Mouse (Mus musculus) megakaryocyte-erythroid progenitor cell, adult 5-6 weeks (primary cell): ENCODE results near the gene Hibadh. TPM values are rescaled to one million over a fixed set of nuclear protein-coding genes. Genes with fewer than 3 reads are reported as not detected.

Source experiments
- ATAC-seq: replicated peaks from 2 replicates; pipeline ENCODE4 v1.8.0; 2016; ENCODE audit warnings: mild to moderate bottlenecking, inconsistent platforms; ENCODE audit not compliant: severe bottlenecking, poor library complexity, low FRiP score, low TSS enrichment
- total RNA-seq, 2 experiments: library from RNA; stranded (forward) in 1 of 2; stranded (reverse) in 1 of 2; fragments of 200-1000, 215-1000 nt in 1 of 2; fragments of >200 nt in 1 of 2; fragmentation: Nextera tagmentation in 1 of 2; gene quantifications; 2 replicates each; pipeline ENCODE4 v1.2.3; 2014 to 2017

Gene Hibadh
- total RNA-seq, 2 experiments from 2014 or later, result 58.5 to 72.1 TPM

DNA sequence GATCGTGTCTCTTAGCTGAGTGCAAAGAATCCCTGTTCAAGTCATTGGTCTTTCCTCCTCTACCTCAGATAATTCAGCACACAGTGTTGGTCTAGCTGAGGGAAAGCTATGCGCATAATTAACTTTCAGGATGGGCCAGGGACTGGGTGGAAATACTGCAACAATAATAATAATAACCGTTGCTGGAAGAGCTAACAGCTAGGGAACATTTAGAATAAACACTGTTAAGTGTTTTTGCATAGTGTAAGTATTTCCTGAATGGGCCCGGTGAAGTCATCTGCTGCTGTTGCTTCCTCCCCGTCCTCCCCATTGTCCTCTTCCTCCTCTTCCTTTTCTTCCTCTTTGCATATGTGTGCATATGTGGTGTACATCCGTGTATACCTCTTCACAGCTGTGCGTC, 132.2 kb downstream of the Hibadh start:
- no peak for ATAC-seq

DNA sequence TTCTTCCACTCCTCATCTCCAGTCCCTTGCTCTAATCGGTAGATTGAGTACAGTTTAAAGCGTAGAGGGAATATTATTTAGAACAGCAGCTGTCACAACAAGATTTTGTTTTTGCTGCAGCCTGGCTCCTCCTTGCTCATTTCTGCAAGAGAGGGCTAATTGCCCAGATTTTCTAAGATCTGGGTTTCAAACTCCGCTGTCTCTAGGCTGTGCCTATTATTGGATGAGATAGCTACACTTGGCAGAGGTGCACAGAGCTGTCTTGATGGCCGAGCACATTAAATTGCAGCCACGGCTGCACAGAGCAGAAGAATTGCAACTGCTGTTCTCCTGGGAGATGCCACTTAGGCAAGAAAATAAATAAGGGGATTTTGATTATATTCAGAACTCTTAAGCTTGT, 133.0 kb downstream of the Hibadh start:
- no peak for ATAC-seq

DNA sequence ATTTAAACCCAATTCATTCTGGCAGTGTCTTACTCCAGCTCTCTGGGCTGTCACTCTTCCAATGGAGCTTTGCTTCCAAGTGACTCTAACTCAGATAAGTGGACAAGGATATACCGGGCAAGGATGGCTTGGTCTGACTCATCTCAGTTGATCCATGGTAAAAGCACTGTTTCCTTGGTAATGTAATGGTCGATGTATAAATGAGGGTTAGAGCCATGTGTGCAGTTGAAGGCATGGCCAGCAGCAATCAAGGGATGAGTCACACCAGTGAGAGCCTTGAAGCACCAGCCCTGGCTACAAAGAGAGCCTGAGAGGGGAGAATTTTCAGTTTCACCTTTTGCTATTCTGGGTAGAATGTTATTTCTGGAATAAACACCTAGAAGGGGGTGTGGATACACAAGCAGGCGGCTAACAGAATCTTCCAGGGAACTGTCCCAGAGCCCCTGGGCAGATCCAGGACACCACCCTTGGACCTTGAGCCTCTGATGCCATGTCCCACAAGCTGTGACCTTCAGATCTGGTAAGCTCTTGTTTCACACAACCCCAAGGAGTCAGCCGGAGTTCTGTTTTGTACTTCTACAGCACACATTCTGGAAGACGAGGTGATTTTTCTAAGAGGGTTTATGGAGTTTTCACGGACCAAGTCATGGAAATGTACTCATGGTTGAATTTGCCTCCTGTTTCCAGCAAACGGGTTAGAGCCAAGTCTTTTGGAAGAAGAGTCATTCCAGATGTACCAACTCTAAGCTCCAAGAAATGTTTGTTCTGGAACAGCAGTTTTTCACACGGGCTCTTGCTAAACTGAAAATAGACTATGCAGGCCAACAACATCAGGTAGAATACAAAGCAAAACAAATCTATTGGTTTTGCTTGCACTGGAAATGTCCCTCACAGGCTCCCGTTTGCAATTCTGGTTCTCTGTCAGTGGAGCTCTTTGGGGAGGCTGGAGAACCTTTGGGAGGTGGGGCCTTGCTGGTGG, 134.1 kb downstream of the Hibadh start:
- ATAC-seq, result no peak

DNA sequence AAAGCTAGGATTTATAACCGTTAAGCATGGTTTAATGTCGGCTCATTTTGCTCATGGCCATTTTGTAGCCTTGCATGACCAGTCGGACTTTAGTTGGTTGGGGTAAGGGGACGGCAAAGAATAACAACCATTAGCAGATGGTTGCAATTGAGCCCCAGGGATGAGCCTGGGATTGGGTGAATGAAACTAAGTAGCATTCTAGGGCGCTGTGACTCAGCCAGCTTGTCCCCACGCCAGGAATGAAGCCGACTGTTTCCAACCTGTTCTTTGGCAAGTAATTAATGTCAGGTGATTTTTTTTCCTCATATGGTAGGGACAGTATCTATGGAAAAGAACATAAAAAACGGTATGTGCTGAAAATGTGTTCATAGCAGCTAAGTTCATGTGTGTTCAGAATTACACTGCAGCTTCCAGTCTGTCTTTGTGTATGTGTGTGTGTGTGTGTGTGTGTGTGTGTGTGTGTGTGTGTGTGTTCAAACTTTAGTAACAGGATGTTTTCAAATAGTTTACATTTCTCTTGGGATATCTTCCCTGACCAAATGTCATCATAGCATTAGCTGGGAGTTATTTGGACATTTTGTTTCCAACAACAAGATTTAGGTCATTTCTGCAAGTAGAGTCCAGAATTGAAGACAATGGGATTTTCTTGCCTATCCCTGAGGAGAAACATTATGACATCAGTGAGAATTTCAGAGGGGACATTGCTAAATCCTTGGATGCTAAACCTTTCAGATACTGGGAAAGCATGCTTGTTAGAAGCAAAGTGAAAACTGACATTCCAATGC, 135.3 kb downstream of the Hibadh start:
- ATAC-seq, result no peak

DNA sequence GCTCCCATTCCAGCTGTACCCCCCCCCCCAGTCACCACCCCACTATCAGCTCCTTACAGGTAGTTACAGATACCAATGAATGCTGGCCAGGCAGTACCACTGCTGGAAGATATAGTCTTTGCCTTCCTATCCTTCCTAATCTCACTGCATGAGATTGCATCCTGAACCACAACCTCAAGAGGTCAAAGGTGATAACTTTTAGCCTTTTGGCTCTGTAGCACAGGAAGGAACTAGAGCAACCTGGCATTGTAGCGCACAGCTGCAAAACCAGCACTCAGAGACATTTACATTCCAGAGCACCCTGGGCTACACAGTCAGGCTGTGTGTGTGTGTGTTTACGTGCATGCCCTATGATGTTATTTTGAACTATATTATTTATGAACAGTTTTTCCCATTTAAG, 137.2 kb downstream of the Hibadh start:
- no peak for ATAC-seq

DNA sequence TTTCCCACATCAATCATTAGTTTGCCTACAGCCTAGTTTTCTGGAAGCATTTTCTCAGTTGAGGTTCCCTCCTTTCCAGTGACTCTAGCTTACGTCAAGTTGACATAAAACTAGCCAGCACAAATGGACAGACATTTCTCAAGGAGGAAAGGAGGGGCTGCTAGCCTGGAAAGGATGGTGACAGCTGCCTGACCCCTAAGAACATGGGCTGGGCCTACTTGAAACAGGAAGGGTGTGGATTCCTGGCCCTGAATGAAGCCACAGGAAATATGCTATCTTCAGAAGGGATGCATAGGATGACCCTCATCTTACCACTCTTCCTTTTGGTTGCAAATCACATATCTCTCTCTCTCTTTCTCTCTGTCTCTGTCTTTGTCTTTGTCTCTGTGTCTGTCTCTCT, 138.7 kb downstream of the Hibadh start:
- ATAC-seq, result no peak

Other genes with a start within 250 kb of the Hibadh start
- 66.9 and 80.3 TPM in 2 replicates for gene Tax1bp1, start 73.3 kb upstream of the Hibadh start, total RNA-seq (2014; fragmentation: Nextera tagmentation)
- 175 and 200 TPM in 2 replicates for gene Tax1bp1, start 73.3 kb upstream of the Hibadh start, total RNA-seq (2017)